Mouse (Mus musculus) MEL (cell line): Measurements from ENCODE around the gene Tmem242. TPM values are rescaled to one million over a fixed set of nuclear protein-coding genes. Genes with fewer than 3 reads are reported as not detected.
A peak's percentile ranks its signal among the peaks of the same experiment; 100 is the strongest.

Experiments
- DNase-seq: peaks from one replicate; pipeline ENCODE4 v3.0.0; 2011; ENCODE audit warnings: low read depth, low spot score
- H3K27ac ChIP-seq: 2 replicates; pipeline ENCODE4 v1.5.1; 2012; ENCODE audit warnings: low read depth, mild to moderate bottlenecking, control low read depth, low read length, moderate library complexity; ENCODE audit not compliant: control insufficient read depth
- H3K27me3 ChIP-seq, 2 experiments: fragments of 150-350 bp in 1 of 2; sonication (generic) in 1 of 2; 2 replicates each; pipeline ENCODE4 v1.6.1; 2012; ENCODE audit warnings: low read length in 2 of 2, mild to moderate bottlenecking in 2 of 2, improper control_type of control experiment in 1 of 2, moderate library complexity in 1 of 2; ENCODE audit not compliant: insufficient read depth in 2 of 2, control insufficient read depth in 1 of 2
- H3K36me3 ChIP-seq, 2 experiments: 2 replicates each; pipeline ENCODE4 v1.6.1; 2012 to 2014; ENCODE audit warnings: low read length in 2 of 2, improper control_type of control experiment in 1 of 2, inconsistent platforms in 1 of 2, mild to moderate bottlenecking in 1 of 2; ENCODE audit not compliant: insufficient read depth in 2 of 2, control insufficient read depth in 1 of 2
- H3K4me1 ChIP-seq, 2 experiments: fragments of 150-350 bp in 1 of 2; sonication (generic) in 1 of 2; 2 replicates each; pipeline ENCODE4 v1.6.1; 2012; ENCODE audit warnings: low read length in 2 of 2, improper control_type of control experiment in 1 of 2, mild to moderate bottlenecking in 1 of 2; ENCODE audit not compliant: insufficient read depth in 2 of 2, control insufficient read depth in 1 of 2
- H3K4me3 ChIP-seq, 2 experiments: fragments of 150-350 bp in 1 of 2; sonication (generic) in 1 of 2; 2 replicates each; pipeline ENCODE4 v1.5.1; 2012; ENCODE audit warnings: low read depth in 2 of 2, low read length in 2 of 2, mild to moderate bottlenecking in 2 of 2, moderate library complexity in 2 of 2, control low read depth in 1 of 2, improper control_type of control experiment in 1 of 2; ENCODE audit not compliant: control insufficient read depth in 1 of 2, insufficient read depth in 1 of 2
- H3K79me2 ChIP-seq: 2 replicates; pipeline ENCODE4 v1.6.1; 2012; ENCODE audit warnings: mild to moderate bottlenecking, low read length, moderate library complexity; ENCODE audit not compliant: control insufficient read depth, poor library complexity, insufficient read depth
- H3K9ac ChIP-seq: 2 replicates; pipeline ENCODE4 v1.6.1; 2012; ENCODE audit warnings: low read depth, mild to moderate bottlenecking, control low read depth, low read length, moderate library complexity; ENCODE audit not compliant: control insufficient read depth, poor library complexity, severe bottlenecking
- H3K9me3 ChIP-seq: fragments of 150-350 bp; sonication (generic); replicated peaks from 2 replicates; pipeline ENCODE4 v1.6.1; 2012; ENCODE audit warnings: mild to moderate bottlenecking, low read length, improper control_type of control experiment, moderate library complexity; ENCODE audit not compliant: insufficient read depth
- BHLHE40 ChIP-seq: IDR thresholded peaks from 2 replicates; pipeline ENCODE4 v1.6.1; 2012; ENCODE audit warnings: low read depth, mild to moderate bottlenecking, inconsistent platforms, low read length, improper control_type of control experiment, borderline replicate concordance
- CHD1 ChIP-seq: IDR thresholded peaks from 2 replicates; pipeline ENCODE4 v1.6.1; 2012; ENCODE audit warnings: low read depth, mild to moderate bottlenecking, inconsistent platforms, low read length, improper control_type of control experiment
- CHD2 ChIP-seq: IDR thresholded peaks from 2 replicates; pipeline ENCODE4 v1.6.1; 2011; ENCODE audit warnings: low read length, improper control_type of control experiment
- CTCF ChIP-seq, 3 experiments: IDR thresholded peaks in 2 of 3; conservative IDR thresholded peaks in 1 of 3; 2 replicates each; pipeline ENCODE4 v1.5.1; 2011 to 2012; ENCODE audit warnings: low read length in 3 of 3, low read depth in 2 of 3, mild to moderate bottlenecking in 2 of 3, improper control_type of control experiment in 1 of 3, inconsistent platforms in 1 of 3, mixed read lengths in 1 of 3, moderate library complexity in 1 of 3; ENCODE audit not compliant: control insufficient read depth in 1 of 3, insufficient read depth in 1 of 3, poor library complexity in 1 of 3, severe bottlenecking in 1 of 3
- E2F4 ChIP-seq: IDR thresholded peaks from 2 replicates; pipeline ENCODE4 v1.6.1; 2011; ENCODE audit warnings: low read depth, low read length, improper control_type of control experiment, borderline replicate concordance
- ELF1 ChIP-seq: IDR thresholded peaks from 2 replicates; pipeline ENCODE4 v1.6.1; 2014; ENCODE audit warnings: low read depth, mild to moderate bottlenecking, inconsistent platforms, low read length, improper control_type of control experiment, moderate library complexity
- EP300 ChIP-seq, 2 experiments: IDR thresholded peaks; 2 replicates each; pipeline ENCODE4 v1.6.1; 2011; ENCODE audit warnings: improper control_type of control experiment in 2 of 2, low read length in 2 of 2, low read depth in 1 of 2, mild to moderate bottlenecking in 1 of 2
- ETS1 ChIP-seq: IDR thresholded peaks from 2 replicates; pipeline ENCODE4 v1.6.1; 2012; ENCODE audit warnings: low read depth, mild to moderate bottlenecking, inconsistent platforms, low read length, improper control_type of control experiment, moderate library complexity
- GABPA ChIP-seq: IDR thresholded peaks from 2 replicates; pipeline ENCODE4 v1.6.1; 2012; ENCODE audit warnings: low read depth, mild to moderate bottlenecking, inconsistent platforms, low read length, improper control_type of control experiment, moderate library complexity
- GATA1 ChIP-seq: IDR thresholded peaks from 2 replicates; pipeline ENCODE4 v1.6.1; 2011; ENCODE audit warnings: low read depth, low read length, improper control_type of control experiment
- HCFC1 ChIP-seq: IDR thresholded peaks from 2 replicates; pipeline ENCODE4 v1.6.1; 2012; ENCODE audit warnings: low read depth, mild to moderate bottlenecking, inconsistent platforms, low read length, improper control_type of control experiment, moderate library complexity
- JUND ChIP-seq: IDR thresholded peaks from 2 replicates; pipeline ENCODE4 v1.6.1; 2011; ENCODE audit warnings: low read depth, mild to moderate bottlenecking, improper control_type of control experiment, low read length
- KAT2A ChIP-seq: conservative IDR thresholded peaks from 2 replicates; pipeline ENCODE4 v1.6.1; 2012; ENCODE audit warnings: low read depth, low read length, improper control_type of control experiment, inconsistent platforms
- MAFK ChIP-seq: IDR thresholded peaks from 2 replicates; pipeline ENCODE4 v1.6.1; 2011; ENCODE audit warnings: low read depth, mild to moderate bottlenecking, low read length, improper control_type of control experiment, borderline replicate concordance
- MAX ChIP-seq: IDR thresholded peaks from 2 replicates; pipeline ENCODE4 v1.6.1; 2011; ENCODE audit warnings: low read length, improper control_type of control experiment
- MAZ ChIP-seq: IDR thresholded peaks from 2 replicates; pipeline ENCODE4 v1.6.1; 2012; ENCODE audit warnings: low read depth, mild to moderate bottlenecking, inconsistent platforms, low read length, improper control_type of control experiment
- MEF2A ChIP-seq: IDR thresholded peaks from 2 replicates; pipeline ENCODE4 v1.6.1; 2014; ENCODE audit warnings: low read depth, mild to moderate bottlenecking, inconsistent platforms, low read length, improper control_type of control experiment; ENCODE audit not compliant: poor library complexity, insufficient replicate concordance, severe bottlenecking; ENCODE audit errors: extremely low read depth
- MXI1 ChIP-seq: IDR thresholded peaks from 2 replicates; pipeline ENCODE4 v1.6.1; 2011; ENCODE audit warnings: mild to moderate bottlenecking, low read depth, low read length, improper control_type of control experiment
- MYB ChIP-seq: IDR thresholded peaks from 2 replicates; pipeline ENCODE4 v1.6.1; 2011; ENCODE audit warnings: mild to moderate bottlenecking, low read depth, low read length, improper control_type of control experiment
- MYC ChIP-seq: IDR thresholded peaks from 2 replicates; pipeline ENCODE4 v1.6.1; 2011; ENCODE audit warnings: low read depth, mild to moderate bottlenecking, low read length, improper control_type of control experiment, moderate library complexity
- NELFE ChIP-seq: IDR thresholded peaks from 2 replicates; pipeline ENCODE4 v1.6.1; 2011; ENCODE audit warnings: low read depth, low read length, improper control_type of control experiment
- NRF1 ChIP-seq: IDR thresholded peaks from 2 replicates; pipeline ENCODE4 v1.6.1; 2014; ENCODE audit warnings: low read depth, mild to moderate bottlenecking, inconsistent platforms, low read length, improper control_type of control experiment, moderate library complexity; ENCODE audit not compliant: poor library complexity, insufficient read depth, severe bottlenecking
- POLR2A ChIP-seq, 2 experiments: IDR thresholded peaks; 2 replicates each; pipeline ENCODE4 v1.6.1; 2011 to 2012; ENCODE audit warnings: low read length in 2 of 2, mild to moderate bottlenecking in 2 of 2, control low read depth in 1 of 2, improper control_type of control experiment in 1 of 2, low read depth in 1 of 2, moderate library complexity in 1 of 2; ENCODE audit not compliant: control insufficient read depth in 1 of 2, insufficient read depth in 1 of 2, poor library complexity in 1 of 2
- POLR2AphosphoS5 ChIP-seq: IDR thresholded peaks from 2 replicates; pipeline ENCODE4 v1.6.1; 2012; ENCODE audit warnings: low read depth, borderline replicate concordance, mild to moderate bottlenecking, inconsistent platforms, low read length, moderate library complexity, mixed read lengths
- RAD21 ChIP-seq: IDR thresholded peaks from 2 replicates; pipeline ENCODE4 v1.6.1; 2011; ENCODE audit warnings: mild to moderate bottlenecking, low read depth, low read length, improper control_type of control experiment
- RCOR1 ChIP-seq: IDR thresholded peaks from 2 replicates; pipeline ENCODE4 v1.6.1; 2012; ENCODE audit warnings: low read depth, mild to moderate bottlenecking, inconsistent platforms, low read length, improper control_type of control experiment
- SIN3A ChIP-seq: IDR thresholded peaks from 2 replicates; pipeline ENCODE4 v1.6.1; 2012; ENCODE audit warnings: low read length, improper control_type of control experiment, inconsistent platforms
- SMC3 ChIP-seq: IDR thresholded peaks from 2 replicates; pipeline ENCODE4 v1.6.1; 2011; ENCODE audit warnings: low read depth, low read length, improper control_type of control experiment
- TAL1 ChIP-seq: IDR thresholded peaks from 2 replicates; pipeline ENCODE4 v1.6.1; 2012; ENCODE audit warnings: mild to moderate bottlenecking, inconsistent platforms, low read length, moderate library complexity, mixed read lengths
- TBP ChIP-seq: IDR thresholded peaks from 2 replicates; pipeline ENCODE4 v1.8.0; 2011; ENCODE audit warnings: low read depth, low read length, improper control_type of control experiment
- TCF12 ChIP-seq: IDR thresholded peaks from 2 replicates; pipeline ENCODE4 v1.6.1; 2014; ENCODE audit warnings: low read depth, mild to moderate bottlenecking, inconsistent platforms, low read length, improper control_type of control experiment, moderate library complexity
- UBTF ChIP-seq: IDR thresholded peaks from 2 replicates; pipeline ENCODE4 v1.6.1; 2012; ENCODE audit warnings: low read depth, mild to moderate bottlenecking, inconsistent platforms, low read length, improper control_type of control experiment, moderate library complexity, borderline replicate concordance; ENCODE audit not compliant: insufficient read depth
- USF2 ChIP-seq, 2 experiments: IDR thresholded peaks; 2 replicates each; pipeline ENCODE4 v1.6.1; 2011 to 2012; ENCODE audit warnings: improper control_type of control experiment in 2 of 2, low read length in 2 of 2, borderline replicate concordance in 1 of 2, inconsistent platforms in 1 of 2, low read depth in 1 of 2, mild to moderate bottlenecking in 1 of 2; ENCODE audit not compliant: insufficient read depth in 1 of 2
- ZC3H11A ChIP-seq: IDR thresholded peaks from 2 replicates; pipeline ENCODE4 v1.6.1; 2012; ENCODE audit warnings: low read depth, mild to moderate bottlenecking, inconsistent platforms, low read length, improper control_type of control experiment
- ZKSCAN1 ChIP-seq: IDR thresholded peaks from 2 replicates; pipeline ENCODE4 v1.6.1; 2012; ENCODE audit warnings: low read depth, mild to moderate bottlenecking, inconsistent platforms, low read length, improper control_type of control experiment, moderate library complexity
- ZMIZ1 ChIP-seq: IDR thresholded peaks from 2 replicates; pipeline ENCODE4 v1.6.1; 2012; ENCODE audit warnings: low read depth, mild to moderate bottlenecking, inconsistent platforms, low read length, improper control_type of control experiment, moderate library complexity
- ZNF384 ChIP-seq: IDR thresholded peaks from 2 replicates; pipeline ENCODE4 v1.6.1; 2012; ENCODE audit warnings: low read depth, mild to moderate bottlenecking, inconsistent platforms, low read length, improper control_type of control experiment
- polyA plus RNA-seq, 2 experiments: library from polyadenylated mRNA; stranded (reverse) in 1 of 2; unstranded in 1 of 2; fragments of >175 nt in 1 of 2; fragments of >200 nt in 1 of 2; gene quantifications; 2 replicates each; pipeline versions ENCODE4 v1.2.1 to v1.2.4; 2012; ENCODE audit warnings: low replicate concordance in 2 of 2, low read depth in 1 of 2; ENCODE audit not compliant: insufficient read length in 2 of 2, insufficient read depth in 1 of 2, missing spikeins in 1 of 2
- total RNA-seq: library from RNA; depleted of rRNA; stranded (reverse); fragments of 300-350 nt; gene quantifications from 2 replicates; pipeline ENCODE4 v1.2.3, GENCODE M21; 2012

Gene Tmem242
- total and polyA plus RNA-seq, 3 experiments, result 27.0 to 49.2 TPM; not detected in 1

DNA sequence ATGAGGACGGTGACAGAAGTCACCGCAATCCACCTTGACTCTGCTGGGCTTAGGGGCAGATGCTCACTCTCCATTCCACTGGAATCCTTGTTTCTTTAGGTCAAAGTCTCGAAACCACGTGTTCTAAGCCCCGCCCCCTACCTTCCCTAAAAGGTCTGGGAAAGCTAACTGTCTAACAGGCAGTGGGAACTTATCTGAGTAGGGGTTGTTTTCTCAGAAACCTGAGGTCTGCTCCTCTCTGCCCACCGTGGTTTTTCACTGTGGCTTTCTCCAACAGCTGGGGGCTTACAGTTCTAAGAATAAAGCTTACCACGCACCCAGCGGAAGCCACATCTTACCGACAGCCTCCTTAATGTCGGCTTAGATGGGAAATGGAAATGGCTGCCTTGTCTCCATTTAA is 33.5 kb downstream of the Tmem242 start:
- H3K9ac ChIP-seq, result peak overlapping the region; percentile 72
- DNase-seq, result peak; percentile 79
- peaks cover 21% of the 10 kb centered on the region for H3K79me2 ChIP-seq
- H3K36me3 ChIP-seq, result peaks cover 3 to 32% of the 10 kb centered on the region in 2 experiments; a peak in 3 of 4 replicates
- no peaks in the 10 kb centered on the region for H3K27me3 ChIP-seq
- H3K27ac ChIP-seq, result peak overlapping the region; percentile 73
- H3K4me1 ChIP-seq, result peaks cover 4 to 35% of the 10 kb centered on the region in 2 experiments; a peak in 3 of 4 replicates
- peak overlapping the region; percentile 55 to 57 for H3K4me3 ChIP-seq
- H3K9me3 ChIP-seq, result no peaks in the 10 kb centered on the region
- no peak for TF ChIP-seq ZMIZ1
- no peak for TF ChIP-seq HCFC1
- no peak for TF ChIP-seq JUND
- no peak for TF ChIP-seq MYB
- 0 out of 2 replicates have a peak, but pooled peaks have one; percentile 41 for TF ChIP-seq NELFE
- no peak for TF ChIP-seq SMC3
- TF ChIP-seq USF2 (IDR thresholded peaks at IDR 0.05; ENCODE audit: borderline replicate concordance in 1 of 2, insufficient read depth in 1 of 2, low read depth in 1 of 2, low read length in 2 of 2), result peak in 1 of 2 experiments; percentile 54; a peak in 1 of 4 replicates
- no peak for TF ChIP-seq GABPA
- TF ChIP-seq MAX, result peak; percentile 96
- TF ChIP-seq CHD2, result no peak
- TF ChIP-seq MAFK, result 0 out of 2 replicates have a peak, but pooled peaks have one; percentile 20
- TF ChIP-seq ETS1, result no peak
- peak; percentile 27; the same call in 1 of the 2 replicates for TF ChIP-seq TCF12
- TF ChIP-seq EP300 (IDR thresholded peaks at IDR 0.05; ENCODE audit: low read depth in 1 of 2, low read length in 2 of 2), result peak in 1 of 2 experiments; percentile 40; a peak in 1 of 4 replicates
- TF ChIP-seq BHLHE40, result no peak
- no peak for TF ChIP-seq UBTF
- peak; percentile 83 for TF ChIP-seq MXI1
- TF ChIP-seq TAL1, result peak; percentile 24; the same call in 1 of the 2 replicates
- TF ChIP-seq TBP, result no peak
- no peak for TF ChIP-seq E2F4
- TF ChIP-seq CTCF (IDR thresholded peaks at IDR 0.05 in 2 of 3, conservative IDR thresholded peaks at IDR 0.05 in 1 of 3; ENCODE audit: control insufficient read depth in 1 of 3, insufficient read depth in 1 of 3, low read depth in 2 of 3, low read length in 3 of 3, poor library complexity in 1 of 3, severe bottlenecking in 1 of 3), result no peak
- no peak for TF ChIP-seq ZKSCAN1
- no peak for TF ChIP-seq NRF1
- peak; percentile 71; the same call in 1 of the 2 replicates for TF ChIP-seq SIN3A
- TF ChIP-seq CHD1, result no peak
- TF ChIP-seq ELF1, result no peak; the same call in 1 of the 2 replicates
- no peak for TF ChIP-seq ZNF384
- TF ChIP-seq MYC, result peak; percentile 62; the same call in 1 of the 2 replicates
- no peak for TF ChIP-seq POLR2AphosphoS5
- peak; percentile 18 to 42; a peak in 1 of 4 replicates for TF ChIP-seq POLR2A (IDR thresholded peaks at IDR 0.05; ENCODE audit: control insufficient read depth in 1 of 2, insufficient read depth in 1 of 2, low read depth in 1 of 2, low read length in 2 of 2, poor library complexity in 1 of 2)
- no peak for TF ChIP-seq RAD21
- no peak for TF ChIP-seq ZC3H11A
- no peak for TF ChIP-seq GATA1
- 0 out of 2 replicates have a peak, but pooled peaks have one; percentile 25 for TF ChIP-seq MEF2A
- no peak for TF ChIP-seq RCOR1
- no peak for TF ChIP-seq KAT2A
- no peak for TF ChIP-seq MAZ
